Mouse (Mus musculus) limb, embryonic 11.5 days (tissue): ENCODE results near the gene Stx17. TPM values are rescaled to one million over a fixed set of nuclear protein-coding genes. Genes with fewer than 3 reads are reported as not detected.

ENCODE experiments used
- microRNA counts: library from miRNA; unstranded; fragments of <30 nt; microRNA quantifications from one replicate; lab custom pipeline; 2016
- microRNA-seq: library from miRNA; unstranded; fragments of <30 nt; microRNA quantifications from one replicate; pipeline ENCODE4, GENCODE M21; 2016
- polyA plus RNA-seq: library from polyadenylated mRNA; unstranded; fragments of >200 nt; fragmentation: Nextera tagmentation; extraction: Ambion mirVana; gene quantifications from 2 replicates; pipeline ENCODE4 v1.2.1, GENCODE M21; 2014

Gene Stx17
- polyA plus RNA-seq, 1 experiment from 2014 or later: 26.9 TPM

MicroRNAs encoded within 50 kb of the gene (microRNA counts, 519-probe panel; counts per million panel counts)
- not detected for microRNA mmu-miR-1958 (lab: Ali Mortazavi, UCI)

Small RNAs within 50 kb of the gene (microRNA-seq; reads per million reads assigned to microRNA genes)
- gene Mir1958: not detected

Other genes starting within 250 kb of the Stx17 start
- 0.17 and 0.28 TPM in 2 replicates for gene Nr4a3, start 79.8 kb upstream of the Stx17 start, polyA plus RNA-seq
- 64.4 and 65.4 TPM in 2 replicates for gene Erp44, start 154.6 kb downstream of the Stx17 start, polyA plus RNA-seq
- 7.2 and 9.1 TPM in 2 replicates for gene Invs, start 154.8 kb downstream of the Stx17 start, polyA plus RNA-seq